Mouse (Mus musculus): ENCODE measurements around the gene Kctd21.
A peak's percentile ranks its signal among the peaks of the same experiment; 100 is the strongest.

Kctd21 gene

GRCm38 (mm10) chr7:97317706-97318105, 14.4 kb upstream of the Kctd21 start:
- DNase-seq (ENCODE audit: low spot score), result no peak

GRCm38 (mm10) chr7:97324342-97324741, 7.8 kb upstream of the Kctd21 start:
- DNase-seq (ENCODE audit: low spot score), result no peak

- no peak for DNase-seq (ENCODE audit: low spot score)
Measured at GRCm38 (mm10) chr7:97325156-97325985, 6.8 kb upstream of the Kctd21 start.

GRCm38 (mm10) chr7:97327376-97327775, 4.8 kb upstream of the Kctd21 start:
- DNase-seq (ENCODE audit: low spot score), result no peak

- no peak for DNase-seq (ENCODE audit: low spot score)
Measured at GRCm38 (mm10) chr7:97328891-97329588, 3.1 kb upstream of the Kctd21 start.

GRCm38 (mm10) chr7:97329676-97330075, 2.5 kb upstream of the Kctd21 start:
- no peak for DNase-seq (ENCODE audit: low spot score)

- DNase-seq (ENCODE audit: low spot score), result no peak
Measured at GRCm38 (mm10) chr7:97330931-97331645, 1.0 kb upstream of the Kctd21 start.

GRCm38 (mm10) chr7:97332667-97333041, 527 bp downstream of the Kctd21 start:
- DNase-seq (ENCODE audit: low spot score), result no peak

- no peak for DNase-seq (ENCODE audit: low spot score)
Measured at GRCm38 (mm10) chr7:97333113-97333898, 1.2 kb downstream of the Kctd21 start.

- no peak for DNase-seq (ENCODE audit: low spot score)
Measured at GRCm38 (mm10) chr7:97334406-97334805, 2.3 kb downstream of the Kctd21 start.

- DNase-seq (ENCODE audit: low spot score), result no peak
Measured at GRCm38 (mm10) chr7:97336678-97337077, 4.6 kb downstream of the Kctd21 start.

- DNase-seq (ENCODE audit: low spot score), result no peak
Measured at GRCm38 (mm10) chr7:97338593-97338992, 6.5 kb downstream of the Kctd21 start.

- no peak for DNase-seq (ENCODE audit: low spot score)
Measured at GRCm38 (mm10) chr7:97339623-97340022, 7.5 kb downstream of the Kctd21 start.

GRCm38 (mm10) chr7:97340907-97341849, 9.1 kb downstream of the Kctd21 start:
- peak; percentile 22 for DNase-seq (ENCODE audit: low spot score)

GRCm38 (mm10) chr7:97342961-97343360, 10.8 kb downstream of the Kctd21 start:
- no peak for DNase-seq (ENCODE audit: low spot score)

GRCm38 (mm10) chr7:97344655-97345054, 12.5 kb downstream of the Kctd21 start:
- DNase-seq (ENCODE audit: low spot score), result no peak

- DNase-seq (ENCODE audit: low spot score), result no peak
Measured at GRCm38 (mm10) chr7:97345229-97345871, 13.2 kb downstream of the Kctd21 start.

GRCm38 (mm10) chr7:97346111-97346821, 14.1 kb downstream of the Kctd21 start:
- no peak for DNase-seq (ENCODE audit: low spot score)

GRCm38 (mm10) chr7:97346822-97347166, 14.7 kb downstream of the Kctd21 start:
- no peak for DNase-seq (ENCODE audit: low spot score)

GRCm38 (mm10) chr7:97347464-97347863, 15.3 kb downstream of the Kctd21 start:
- DNase-seq (ENCODE audit: low spot score), result no peak
